In the genomic region with DNA sequence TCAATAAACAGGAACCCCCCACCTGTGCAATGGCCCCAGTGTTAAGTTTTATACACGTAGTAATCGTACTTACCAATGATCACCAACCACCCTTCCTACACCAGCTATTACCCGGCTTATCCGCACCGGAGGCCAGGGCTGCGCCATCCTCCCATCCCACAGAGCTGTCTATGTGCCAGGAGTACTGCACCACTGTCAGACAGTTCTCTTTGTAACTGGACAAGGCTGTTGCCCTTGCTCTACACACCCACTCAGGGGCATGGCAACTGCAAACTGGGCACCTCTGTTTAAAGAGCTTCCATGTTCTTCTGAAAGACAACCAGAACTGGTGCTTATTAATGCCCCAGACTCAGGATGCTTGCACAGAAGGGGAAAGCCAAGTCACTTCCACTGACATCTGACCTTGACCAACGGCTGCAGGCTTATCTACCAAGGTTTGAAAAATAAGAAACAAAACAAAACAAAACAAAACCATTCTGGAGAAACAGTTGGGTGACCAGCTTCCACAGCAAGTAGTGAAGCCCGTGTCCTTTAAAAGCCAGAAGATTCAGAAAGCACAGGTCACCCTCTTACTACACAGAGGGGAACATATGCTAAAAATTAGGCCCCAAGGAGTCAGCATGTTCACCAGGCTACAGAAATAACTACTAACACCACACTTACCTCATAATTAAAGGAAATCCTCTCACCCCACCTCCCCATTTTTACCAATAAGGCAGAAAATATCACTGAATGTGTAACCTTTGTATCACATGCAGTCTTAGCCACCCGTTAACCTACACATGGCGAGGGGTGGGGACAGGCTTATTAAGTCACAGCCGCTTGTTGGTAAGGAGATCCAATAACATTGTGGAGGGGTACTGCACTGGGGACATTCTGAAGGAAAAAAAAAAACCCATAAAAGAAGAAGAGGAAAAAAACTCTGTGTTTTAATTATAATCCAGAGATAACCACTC, we compare ENCODE assay signal across 11 mouse cellular contexts.
A peak's percentile ranks its signal among the peaks of the same experiment; 100 is the strongest.
DNase-seq lines count a peak whose midpoint lies in the region; ATAC-seq lines count a peak whose summit lies in the region.
"Had no signal": no experiment of that assay in that cellular context is flagged by ENCODE, and none has a peak within 500 bp of the region (broad histone marks: within the 10 kb centered on the region; RNA-seq: fewer than 3 reads in every experiment).

No protein-coding gene starts in this region.

- peaks cover 61% of the 10 kb centered on the region for H3K4me1 ChIP-seq in heart, embryonic 11.5 days (ENCODE audit: control insufficient read depth, insufficient read depth, low read length)
- peaks cover 100% of the 10 kb centered on the region for H3K4me1 ChIP-seq in megakaryocyte, embryonic 14.5 days
- peaks cover 51% of the 10 kb centered on the region for H3K4me1 ChIP-seq in embryonic facial prominence, embryonic 10.5 days
- peaks cover 84% of the 10 kb centered on the region for H3K4me1 ChIP-seq in liver, embryonic 13.5 days (replicated peaks)

- WGBS in heart, embryonic 11.5 days (ENCODE audit: insufficient replicate concordance) = 76% methylated on average over 11 of the region's 11 CpGs
- 71% methylated on average over 11 of the region's 11 CpGs for WGBS in embryonic facial prominence, embryonic 10.5 days
- 75% methylated on average over 11 of the region's 11 CpGs for WGBS in liver, embryonic 13.5 days (ENCODE audit: insufficient replicate concordance)

- H3K4me2 ChIP-seq in heart, embryonic 11.5 days = no peak overlapping the region
- H3K4me2 ChIP-seq in liver, embryonic 13.5 days = peak overlapping the region; percentile 64
- H3K4me2 ChIP-seq: embryonic facial prominence, embryonic 13.5 days; lung, embryonic 15.5 days had no signal

- no peaks in the 10 kb centered on the region for H3K9me3 ChIP-seq in heart, embryonic 11.5 days (replicated peaks; ENCODE audit: control insufficient read depth, low read length)
- H3K9me3 ChIP-seq in megakaryocyte, embryonic 14.5 days = no peaks in the 10 kb centered on the region
- H3K9me3 ChIP-seq in embryonic facial prominence, embryonic 10.5 days = no peaks in the 10 kb centered on the region
- H3K9me3 ChIP-seq in liver, embryonic 13.5 days (replicated peaks) = no peaks in the 10 kb centered on the region
- H3K9me3 ChIP-seq: embryonic facial prominence, embryonic 13.5 days; lung, embryonic 15.5 days had no signal

- H3K27ac ChIP-seq in heart, embryonic 11.5 days (ENCODE audit: low read depth, low read length) = peak overlapping the region; percentile 78
- H3K27ac ChIP-seq in embryonic facial prominence, embryonic 10.5 days (replicated peaks) = peak overlapping the region; percentile 52; the same call in 1 of the 2 replicates
- H3K27ac ChIP-seq in liver, embryonic 13.5 days = peak overlapping the region; percentile 95
- H3K27ac ChIP-seq: embryonic facial prominence, embryonic 13.5 days; lung, embryonic 15.5 days had no signal

- no peaks in the 10 kb centered on the region for H3K27me3 ChIP-seq in heart, embryonic 11.5 days (ENCODE audit: control insufficient read depth, insufficient read depth, low read length)
- no peaks in the 10 kb centered on the region for H3K27me3 ChIP-seq in megakaryocyte, embryonic 14.5 days (replicated peaks)
- H3K27me3 ChIP-seq in embryonic facial prominence, embryonic 10.5 days (replicated peaks; ENCODE audit: low read depth, poor library complexity, severe bottlenecking) = no peaks in the 10 kb centered on the region
- no peaks in the 10 kb centered on the region for H3K27me3 ChIP-seq in liver, embryonic 13.5 days
- H3K27me3 ChIP-seq: embryonic facial prominence, embryonic 13.5 days; lung, embryonic 15.5 days had no signal

- DNase-seq in heart, adult 9 months (ENCODE audit: low spot score in 2 of 2) = no peak
- DNase-seq in embryonic facial prominence, embryonic 10.5 days (ENCODE audit: low spot score) = no peak
- DNase-seq in liver, embryonic 13.5 days = no peak
- DNase-seq in retina, embryonic 14.5 days (ENCODE audit: low spot score) = no peak
- DNase-seq in lung, postnatal 25 days (ENCODE audit: low spot score) = no peak
- DNase-seq: gastrocnemius, postnatal 14 days had no signal

- no peak overlapping the region for H3K4me3 ChIP-seq in heart, embryonic 11.5 days (ENCODE audit: low read depth, low read length)
- H3K4me3 ChIP-seq in megakaryocyte, embryonic 14.5 days (replicated peaks) = peak overlapping the region; percentile 87
- H3K4me3 ChIP-seq in embryonic facial prominence, embryonic 10.5 days = no peak overlapping the region
- H3K4me3 ChIP-seq in liver, embryonic 13.5 days (replicated peaks) = no peak overlapping the region
- H3K4me3 ChIP-seq: embryonic facial prominence, embryonic 13.5 days; lung, embryonic 15.5 days had no signal

- H3K9ac ChIP-seq in heart, embryonic 11.5 days (ENCODE audit: low read depth, low read length) = no peak overlapping the region
- H3K9ac ChIP-seq in liver, embryonic 13.5 days = peak overlapping the region; percentile 68
- H3K9ac ChIP-seq: embryonic facial prominence, embryonic 13.5 days; lung, embryonic 15.5 days had no signal

- no peak for ATAC-seq in heart, embryonic 11.5 days (replicated peaks; ENCODE audit: insufficient number of reproducible peaks, low FRiP score, low TSS enrichment)
- no peak for ATAC-seq in megakaryocyte, adult 5-6 weeks (ENCODE audit: poor library complexity, severe bottlenecking)
- no peak for ATAC-seq in liver, embryonic 13.5 days (ENCODE audit: low read depth)

- H3K36me3 ChIP-seq in heart, embryonic 11.5 days (ENCODE audit: control insufficient read depth, insufficient read depth, low read length) = no peaks in the 10 kb centered on the region
- H3K36me3 ChIP-seq in megakaryocyte, embryonic 14.5 days (replicated peaks; ENCODE audit: low read length) = peaks cover 82% of the 10 kb centered on the region
- no peaks in the 10 kb centered on the region for H3K36me3 ChIP-seq in embryonic facial prominence, embryonic 10.5 days (replicated peaks)
- peaks cover 6% of the 10 kb centered on the region; the same call in 1 of the 2 replicates for H3K36me3 ChIP-seq in liver, embryonic 13.5 days
- H3K36me3 ChIP-seq: embryonic facial prominence, embryonic 13.5 days; lung, embryonic 15.5 days had no signal
